Mouse (Mus musculus) heart, embryonic 11.5 days (tissue): Measurements from ENCODE around the gene Zfp473. TPM values are rescaled to one million over a fixed set of nuclear protein-coding genes. Genes with fewer than 3 reads are reported as not detected.
"Not testable (repeated sequence)": the region's sequence is repeated elsewhere in the genome, so short reads cannot be mapped to it uniquely, and the experiment has no call there.

Experiments
- ATAC-seq: fragments of 200-750 bp; cut with Nextera tagmentation; replicated peaks from 2 replicates; pipeline ENCODE4 v1.8.0; 2017; ENCODE audit warnings: moderate library complexity; ENCODE audit not compliant: insufficient number of reproducible peaks, low FRiP score, low TSS enrichment
- H3K27ac ChIP-seq: fragments of 300-500 bp; sonication (generic); 2 replicates; pipeline ENCODE4 v1.5.1; 2014; ENCODE audit warnings: mild to moderate bottlenecking, low read depth, low read length
- H3K27me3 ChIP-seq: fragments of 300-500 bp; sonication (generic); 2 replicates; pipeline ENCODE4 v1.6.1; 2014; ENCODE audit warnings: mild to moderate bottlenecking, low read length, mixed read lengths; ENCODE audit not compliant: control insufficient read depth, insufficient read depth
- H3K36me3 ChIP-seq: fragments of 300-500 bp; sonication (generic); 2 replicates; pipeline ENCODE4 v1.6.1; 2014; ENCODE audit warnings: mild to moderate bottlenecking, low read length, moderate library complexity, mixed read lengths; ENCODE audit not compliant: control insufficient read depth, insufficient read depth
- H3K4me1 ChIP-seq: fragments of 300-500 bp; sonication (generic); 2 replicates; pipeline ENCODE4 v1.6.1; 2014; ENCODE audit warnings: low read length; ENCODE audit not compliant: control insufficient read depth, insufficient read depth
- H3K4me2 ChIP-seq: fragments of 300-500 bp; sonication (generic); 2 replicates; pipeline ENCODE4 v1.6.1; 2014; ENCODE audit warnings: mild to moderate bottlenecking, moderate library complexity
- H3K4me3 ChIP-seq: fragments of 300-500 bp; sonication (generic); 2 replicates; pipeline ENCODE4 v1.5.1; 2014; ENCODE audit warnings: low read depth, low read length
- H3K9ac ChIP-seq: fragments of 300-500 bp; sonication (generic); 2 replicates; pipeline ENCODE4 v1.6.1; 2014; ENCODE audit warnings: mild to moderate bottlenecking, low read depth, low read length, moderate library complexity
- H3K9me3 ChIP-seq: fragments of 300-500 bp; sonication (generic); replicated peaks from 2 replicates; pipeline ENCODE4 v1.6.1; 2016; ENCODE audit warnings: low read length; ENCODE audit not compliant: control insufficient read depth
- WGBS: fragments of 180-500 bp; shearing (Covaris S2); extraction: QIAGEN DNeasy Blood & Tissue Kit; methylation state at CpG from one replicate; pipeline ENCODE4 v1.1.7; 2014; ENCODE audit not compliant: insufficient replicate concordance; 5-methylcytosine and 5-hydroxymethylcytosine counted together
- polyA plus RNA-seq: library from polyadenylated mRNA; unstranded; fragments of >200 nt; fragmentation: Nextera tagmentation; extraction: Ambion mirVana; gene quantifications from 2 replicates; pipeline ENCODE4 v1.2.1, GENCODE M21; 2014

Zfp473 gene
- polyA plus RNA-seq, 1 experiment from 2014 or later = 1.2 TPM

GRCm38 (mm10) chr7:44733723-44734122 lies 17.1 kb downstream of the Zfp473 start:
- Histone ChIP-seq H3K9me3 (no peaks in the 10 kb centered on the region), H3K27ac (no peak overlapping the region), H3K4me3 (no peak overlapping the region), H3K4me2 (no peak overlapping the region), H3K27me3 (no peaks in the 10 kb centered on the region), H3K36me3 (no peaks in the 10 kb centered on the region), H3K9ac (no peak overlapping the region), H3K4me1 (no peaks in the 10 kb centered on the region)
- WGBS = 81% methylated on average over 9 of the region's 9 CpGs
- no peak for ATAC-seq

GRCm38 (mm10) chr7:44728082-44728975 lies 22.5 kb downstream of the Zfp473 start:
- WGBS = 74% methylated on average over 11 of the region's 11 CpGs
- ATAC-seq = no peak
- no peaks in the 10 kb centered on the region for H3K36me3 ChIP-seq
- no peaks in the 10 kb centered on the region for H3K27me3 ChIP-seq
- H3K9me3 ChIP-seq = no peaks in the 10 kb centered on the region
- H3K27ac ChIP-seq = no peak overlapping the region
- H3K4me2 ChIP-seq = no peak overlapping the region
- H3K9ac ChIP-seq = no peak overlapping the region
- H3K4me3 ChIP-seq = no peak overlapping the region
- no peaks in the 10 kb centered on the region for H3K4me1 ChIP-seq

- 66% methylated on average over 5 of the region's 5 CpGs for WGBS
- H3K4me3 ChIP-seq = no peak overlapping the region
- ATAC-seq = no peak
- H3K27ac ChIP-seq = no peak overlapping the region
- no peaks in the 10 kb centered on the region for H3K4me1 ChIP-seq
- no peaks in the 10 kb centered on the region for H3K9me3 ChIP-seq
- H3K9ac ChIP-seq = no peak overlapping the region
- no peak overlapping the region for H3K4me2 ChIP-seq
- no peaks in the 10 kb centered on the region for H3K36me3 ChIP-seq
- no peaks in the 10 kb centered on the region for H3K27me3 ChIP-seq
Observed at GRCm38 (mm10) chr7:44727151-44727550, 23.7 kb downstream of the Zfp473 start.

GRCm38 (mm10) chr7:44726343-44726742 lies 24.5 kb downstream of the Zfp473 start:
- Histone ChIP-seq H3K4me3 (no peak overlapping the region), H3K4me2 (no peak overlapping the region), H3K27ac (no peak overlapping the region), H3K36me3 (no peaks in the 10 kb centered on the region), H3K4me1 (no peaks in the 10 kb centered on the region), H3K27me3 (no peaks in the 10 kb centered on the region), H3K9ac (no peak overlapping the region), H3K9me3 (no peaks in the 10 kb centered on the region)
- 73% methylated on average over 6 of the region's 6 CpGs for WGBS
- no peak for ATAC-seq

GRCm38 (mm10) chr7:44724316-44724715 lies 26.5 kb downstream of the Zfp473 start:
- 21% methylated on average over 7 of the region's 7 CpGs for WGBS
- H3K4me3 ChIP-seq = no peak overlapping the region
- H3K9me3 ChIP-seq = no peaks in the 10 kb centered on the region
- H3K27me3 ChIP-seq = no peaks in the 10 kb centered on the region
- H3K27ac ChIP-seq = no peak overlapping the region
- no peak overlapping the region for H3K4me2 ChIP-seq
- no peaks in the 10 kb centered on the region for H3K4me1 ChIP-seq
- H3K9ac ChIP-seq = no peak overlapping the region
- no peaks in the 10 kb centered on the region for H3K36me3 ChIP-seq
- ATAC-seq = no peak

- H3K4me2 ChIP-seq = no peak overlapping the region
- WGBS = 65% methylated on average over 5 of the region's 5 CpGs
- no peaks in the 10 kb centered on the region for H3K4me1 ChIP-seq
- no peaks in the 10 kb centered on the region for H3K36me3 ChIP-seq
- ATAC-seq = no peak
- no peaks in the 10 kb centered on the region for H3K9me3 ChIP-seq
- H3K27me3 ChIP-seq = no peaks in the 10 kb centered on the region; the same call in 1 of the 2 replicates
- H3K4me3 ChIP-seq = no peak overlapping the region
- no peak overlapping the region for H3K9ac ChIP-seq
- no peak overlapping the region for H3K27ac ChIP-seq
Observed at GRCm38 (mm10) chr7:44722058-44722457, 28.8 kb downstream of the Zfp473 start.

- no peaks in the 10 kb centered on the region; the same call in 1 of the 2 replicates for H3K27me3 ChIP-seq
- H3K9me3 ChIP-seq = 0 out of 2 replicates have a peak, but pooled peaks cover 3% of the 10 kb centered on the region
- no peaks in the 10 kb centered on the region for H3K36me3 ChIP-seq
- H3K27ac ChIP-seq = no peak overlapping the region
- H3K4me2 ChIP-seq = no peak overlapping the region
- ATAC-seq = no peak
- H3K9ac ChIP-seq = no peak overlapping the region
- no peak overlapping the region for H3K4me3 ChIP-seq
- no peaks in the 10 kb centered on the region for H3K4me1 ChIP-seq
- 77% methylated on average over 5 of the region's 5 CpGs for WGBS
Observed at GRCm38 (mm10) chr7:44709881-44710280, 41.0 kb downstream of the Zfp473 start.

GRCm38 (mm10) chr7:44708574-44708973 lies 42.3 kb downstream of the Zfp473 start, which contains the start of gene Izumo2:
Izumo2 (plus strand) TSS chr7:44708742.
- Histone ChIP-seq H3K27ac (no peak within 1 kb of the TSS), H3K27me3 (no peaks in the 10 kb centered on the region; the same call in 1 of the 2 replicates), H3K9me3 (0 out of 2 replicates have a peak, but pooled peaks cover 3% of the 10 kb centered on the region), H3K4me2 (no peak within 1 kb of the TSS), H3K4me1 (no peaks in the 10 kb centered on the region), H3K36me3 (no peaks in the 10 kb centered on the region), H3K4me3 (no peak within 1 kb of the TSS), H3K9ac (no peak within 1 kb of the TSS)
- no peak for ATAC-seq
- 66% methylated on average over 14 of the region's 14 CpGs for WGBS

GRCm38 (mm10) chr7:44708093-44708492 lies 42.8 kb downstream of the Zfp473 start:
- not testable (repeated sequence) for H3K4me2 ChIP-seq, H3K9me3 ChIP-seq, H3K4me3 ChIP-seq, H3K9ac ChIP-seq, H3K36me3 ChIP-seq, H3K4me1 ChIP-seq, H3K27me3 ChIP-seq, ATAC-seq, H3K27ac ChIP-seq
- 83% methylated on average over 5 of the region's 6 CpGs for WGBS
